Mouse (Mus musculus): ENCODE measurements around the gene Snap47.

- no peak for TF ChIP-seq POLR2A (IDR thresholded peaks at IDR 0.05; ENCODE audit: borderline replicate concordance, insufficient read depth, low read length)
- TF ChIP-seq CTCF (IDR thresholded peaks at IDR 0.05; ENCODE audit: borderline replicate concordance, insufficient read depth, low read depth, low read length): no peak
Observed at GRCm38 (mm10) chr11:59390470-59390869, 60.5 kb downstream of the Snap47 start.
